Comparison of ENCODE assay signal across 8 mouse cellular contexts in genomic region chr16:23981925-23982851, GRCm38 (mm10). TPM values are rescaled to one million over a fixed set of nuclear protein-coding genes. Genes with fewer than 3 reads are reported as not detected.
DNase-seq lines count a peak whose midpoint lies in the region; ATAC-seq and TF ChIP-seq lines count a peak whose summit lies in the region.

No protein-coding gene starts in this region.

- H3ac ChIP-seq in myocyte (ENCODE audit: control insufficient read depth, insufficient read length): no peak overlapping the region

- peaks cover 78% of the 10 kb centered on the region for H3K79me2 ChIP-seq in myocyte (ENCODE audit: control insufficient read depth, insufficient read depth)

- no peak for TF ChIP-seq POLR2A in myocyte (IDR thresholded peaks at IDR 0.05; ENCODE audit: insufficient read length, low read depth)

- H3K27me3 ChIP-seq in heart, embryonic 12.5 days (replicated peaks): peaks cover 18% of the 10 kb centered on the region
- peaks cover 28% of the 10 kb centered on the region for H3K27me3 ChIP-seq in kidney, embryonic 15.5 days
- peaks cover 56% of the 10 kb centered on the region for H3K27me3 ChIP-seq in liver, embryonic 11.5 days (replicated peaks; ENCODE audit: control insufficient read depth, insufficient read depth, low read length)
- H3K27me3 ChIP-seq in myocyte (ENCODE audit: control insufficient read depth, insufficient read depth, insufficient read length): no peaks in the 10 kb centered on the region
- no peaks in the 10 kb centered on the region for H3K27me3 ChIP-seq in stomach, embryonic 15.5 days (replicated peaks)

- DNase-seq in 416B (ENCODE audit: low read depth): peak; percentile 65
- DNase-seq in brain, adult 2 months (ENCODE audit: low read depth, low spot score): peak; percentile 93
- DNase-seq in liver, embryonic 11.5 days (ENCODE audit: low spot score): peak; percentile 74

- no peaks in the 10 kb centered on the region for H3K36me3 ChIP-seq in heart, embryonic 12.5 days
- H3K36me3 ChIP-seq in kidney, embryonic 15.5 days: no peaks in the 10 kb centered on the region
- no peaks in the 10 kb centered on the region for H3K36me3 ChIP-seq in liver, embryonic 11.5 days (ENCODE audit: control insufficient read depth, insufficient read depth, low read length)
- peaks cover 8% of the 10 kb centered on the region for H3K36me3 ChIP-seq in myocyte (ENCODE audit: control insufficient read depth, insufficient read depth)
- H3K36me3 ChIP-seq in stomach, embryonic 15.5 days: no peaks in the 10 kb centered on the region

- H3K4me3 ChIP-seq in heart, embryonic 12.5 days: peak overlapping the region; percentile 58
- peak overlapping the region; percentile 44 for H3K4me3 ChIP-seq in kidney, embryonic 15.5 days (replicated peaks)
- H3K4me3 ChIP-seq in liver, embryonic 11.5 days (ENCODE audit: low read depth, low read length): peak overlapping the region; percentile 39
- H3K4me3 ChIP-seq in myocyte: peak overlapping the region; percentile 92
- peak overlapping the region; percentile 46 for H3K4me3 ChIP-seq in stomach, embryonic 15.5 days (replicated peaks)

- peak overlapping the region; percentile 71 for H3K9ac ChIP-seq in heart, embryonic 12.5 days
- peak overlapping the region; percentile 27 for H3K9ac ChIP-seq in kidney, embryonic 15.5 days
- H3K9ac ChIP-seq in liver, embryonic 11.5 days (ENCODE audit: low read depth, low read length): no peak overlapping the region; the same call in 1 of the 2 replicates
- peak overlapping the region; percentile 0; the same call in 1 of the 2 replicates for H3K9ac ChIP-seq in stomach, embryonic 15.5 days

- peaks cover 39% of the 10 kb centered on the region for H3K4me1 ChIP-seq in heart, embryonic 12.5 days (replicated peaks)
- peaks cover 64% of the 10 kb centered on the region for H3K4me1 ChIP-seq in kidney, embryonic 15.5 days
- H3K4me1 ChIP-seq in liver, embryonic 11.5 days (replicated peaks; ENCODE audit: control insufficient read depth, insufficient read depth, low read length): peaks cover 17% of the 10 kb centered on the region
- H3K4me1 ChIP-seq in stomach, embryonic 15.5 days: peaks cover 19% of the 10 kb centered on the region

- WGBS in heart, embryonic 12.5 days: 1% methylated on average over 28 of the region's 28 CpGs
- WGBS in kidney, embryonic 15.5 days: 2% methylated on average over 28 of the region's 28 CpGs
- 3% methylated on average over 28 of the region's 28 CpGs for WGBS in liver, embryonic 11.5 days
- 5% methylated on average over 28 of the region's 28 CpGs for WGBS in stomach, embryonic 15.5 days

- ATAC-seq in erythroblast, adult 5-6 weeks (replicated peaks; ENCODE audit: low FRiP score, poor library complexity, severe bottlenecking): peak; percentile 75
- ATAC-seq in heart, embryonic 12.5 days (ENCODE audit: insufficient number of reproducible peaks, low FRiP score): peak; percentile 78
- peak; percentile 75 for ATAC-seq in kidney, embryonic 15.5 days (replicated peaks; ENCODE audit: low FRiP score)
- ATAC-seq in liver, embryonic 11.5 days (replicated peaks; ENCODE audit: low FRiP score): peak; percentile 67
- peak; percentile 61; the same call in 1 of the 2 replicates for ATAC-seq in stomach, embryonic 15.5 days (ENCODE audit: insufficient read depth, low FRiP score, low read depth)

- no peaks in the 10 kb centered on the region for H3K9me3 ChIP-seq in heart, embryonic 12.5 days (replicated peaks)
- no peaks in the 10 kb centered on the region for H3K9me3 ChIP-seq in kidney, embryonic 15.5 days (replicated peaks)
- no peaks in the 10 kb centered on the region for H3K9me3 ChIP-seq in liver, embryonic 11.5 days (ENCODE audit: control insufficient read depth, low read length)
- H3K9me3 ChIP-seq in stomach, embryonic 15.5 days: no peaks in the 10 kb centered on the region

- H3K27ac ChIP-seq in heart, embryonic 12.5 days (ENCODE audit: poor library complexity, severe bottlenecking): no peak overlapping the region
- peak overlapping the region; percentile 49; the same call in 1 of the 2 replicates for H3K27ac ChIP-seq in kidney, embryonic 15.5 days
- no peak overlapping the region for H3K27ac ChIP-seq in liver, embryonic 11.5 days (ENCODE audit: low read depth, low read length)
- H3K27ac ChIP-seq in stomach, embryonic 15.5 days: peak overlapping the region; percentile 52; the same call in 1 of the 2 replicates

- H3K4me2 ChIP-seq in heart, embryonic 12.5 days: peak overlapping the region; percentile 97
- H3K4me2 ChIP-seq in kidney, embryonic 15.5 days: peak overlapping the region; percentile 97
- H3K4me2 ChIP-seq in liver, embryonic 11.5 days: peak overlapping the region; percentile 81
- H3K4me2 ChIP-seq in myocyte (ENCODE audit: low read depth): peak overlapping the region; percentile 77
- peak overlapping the region; percentile 88 for H3K4me2 ChIP-seq in stomach, embryonic 15.5 days

TF ChIP-seq in myocyte, 11 proteins besides CTCF, POLR2A, EP300 and RAD21:
- TF ChIP-seq MYOD1 (IDR thresholded peaks at IDR 0.05; ENCODE audit: control insufficient read depth in 1 of 3, insufficient read length in 2 of 3, low read depth in 2 of 3) (no peak), CEBPB (IDR thresholded peaks at IDR 0.05; ENCODE audit: insufficient read depth, poor library complexity, severe bottlenecking) (no peak), USF1 (IDR thresholded peaks at IDR 0.05; ENCODE audit: low read depth) (no peak), E2F4 (IDR thresholded peaks at IDR 0.05; ENCODE audit: insufficient read depth) (no peak), MYOG (IDR thresholded peaks at IDR 0.05; ENCODE audit: control insufficient read depth in 1 of 3, insufficient read depth in 1 of 3, insufficient read length in 2 of 3, low read depth in 2 of 3) (no peak), POLR2AphosphoS2 (IDR thresholded peaks at IDR 0.05; ENCODE audit: insufficient read length, low read depth) (no peak), SRF (IDR thresholded peaks at IDR 0.05; ENCODE audit: control insufficient read depth, insufficient read length, low read depth) (no peak), REST (IDR thresholded peaks at IDR 0.05; ENCODE audit: insufficient read depth, insufficient read length) (no peak), TCF12 (IDR thresholded peaks at IDR 0.05; ENCODE audit: insufficient read depth, poor library complexity, severe bottlenecking) (no peak), TCF3 (IDR thresholded peaks at IDR 0.05; ENCODE audit: insufficient read length, low read depth) (no peak), MAX (IDR thresholded peaks at IDR 0.05; ENCODE audit: low read depth) (no peak)
TF ChIP-seq in myocyte: peak in this region for 0.

RNA-seq across cellular contexts. Expression of gene Gm37419, which starts 6.1 kb away (rescaled TPM):
- not detected in 2 replicates for total RNA-seq in erythroblast, adult 5-6 weeks (2015; ENCODE audit: low replicate concordance)
- not detected in 2 replicates for total RNA-seq in erythroblast, adult 5-6 weeks (2017; ENCODE audit: low replicate concordance)
- not detected in 2 replicates for polyA plus RNA-seq in heart, embryonic 12.5 days (2016; fragmentation: Nextera tagmentation; extraction: Ambion mirVana)
- polyA plus RNA-seq in kidney, embryonic 15.5 days (2015; fragmentation: Nextera tagmentation; extraction: Ambion mirVana): not detected in 2 replicates
- not detected in 2 replicates for polyA plus RNA-seq in liver, embryonic 11.5 days (2014; fragmentation: Nextera tagmentation; extraction: Ambion mirVana)
- polyA plus RNA-seq in myocyte (2012; fragmentation: generic; extraction: Trizol): not detected
- not detected in 2 replicates for polyA plus RNA-seq in stomach, embryonic 15.5 days (2015; fragmentation: Nextera tagmentation; extraction: Ambion mirVana)

RNA-seq across cellular contexts. Expression of gene Bcl6, which starts 6.5 kb away (rescaled TPM):
- 5.2 and 7.9 TPM in 2 replicates for total RNA-seq in erythroblast, adult 5-6 weeks (2015; ENCODE audit: low replicate concordance)
- 3.7 and 4.2 TPM in 2 replicates for total RNA-seq in erythroblast, adult 5-6 weeks (2017; ENCODE audit: low replicate concordance)
- 0.24 and 0.35 TPM in 2 replicates for polyA plus RNA-seq in heart, embryonic 12.5 days (2016; fragmentation: Nextera tagmentation; extraction: Ambion mirVana)
- 0.87 and 0.94 TPM in 2 replicates for polyA plus RNA-seq in kidney, embryonic 15.5 days (2015; fragmentation: Nextera tagmentation; extraction: Ambion mirVana)
- polyA plus RNA-seq in liver, embryonic 11.5 days (2014; fragmentation: Nextera tagmentation; extraction: Ambion mirVana): 0.38 and 0.42 TPM in 2 replicates
- polyA plus RNA-seq in myocyte (2012; fragmentation: generic; extraction: Trizol): 28.5 TPM
- polyA plus RNA-seq in stomach, embryonic 15.5 days (2015; fragmentation: Nextera tagmentation; extraction: Ambion mirVana): 1.3 and 1.4 TPM in 2 replicates

RNA-seq across cellular contexts. Expression of gene Rtp2, which starts 50.0 kb away (rescaled TPM):
- total RNA-seq in erythroblast, adult 5-6 weeks (2015; ENCODE audit: low replicate concordance): not detected in 2 replicates
- total RNA-seq in erythroblast, adult 5-6 weeks (2017; ENCODE audit: low replicate concordance): not detected in 2 replicates
- polyA plus RNA-seq in heart, embryonic 12.5 days (2016; fragmentation: Nextera tagmentation; extraction: Ambion mirVana): not detected in 2 replicates
- polyA plus RNA-seq in kidney, embryonic 15.5 days (2015; fragmentation: Nextera tagmentation; extraction: Ambion mirVana): not detected in 2 replicates
- polyA plus RNA-seq in liver, embryonic 11.5 days (2014; fragmentation: Nextera tagmentation; extraction: Ambion mirVana): not detected in 2 replicates
- 0.01 TPM for polyA plus RNA-seq in myocyte (2012; fragmentation: generic; extraction: Trizol)
- polyA plus RNA-seq in stomach, embryonic 15.5 days (2015; fragmentation: Nextera tagmentation; extraction: Ambion mirVana): not detected in 2 replicates

Comparison
In these comparisons a context has a peak if more than half of its experiments do, and no peak if none do; other contexts are left out.
1. H3K27ac ChIP-seq: peak in kidney, embryonic 15.5 days (single experiment) and stomach, embryonic 15.5 days (single experiment); none in heart, embryonic 12.5 days (single experiment) and liver, embryonic 11.5 days (single experiment).
2. H3K4me3 ChIP-seq: peak in every context shown above with its lines; median percentile 92 in myocyte; 58 in heart, embryonic 12.5 days; 46 in stomach, embryonic 15.5 days; 44 in kidney, embryonic 15.5 days; 39 in liver, embryonic 11.5 days.
3. RNA of gene Bcl6, which starts 6.5 kb away (polyA plus RNA-seq): 28.5 TPM in myocyte (single experiment); 1.3 to 1.4 TPM in stomach, embryonic 15.5 days, 0.87 to 0.94 TPM in kidney, embryonic 15.5 days, 0.38 to 0.42 TPM in liver, embryonic 11.5 days and 0.24 to 0.35 TPM in heart, embryonic 12.5 days; every median in the first group is over 10 times any median in the second.
4. Peak in every context shown above with its lines, with median percentiles within 50 percentile points of each other: DNase-seq, ATAC-seq and H3K4me2 ChIP-seq.